Mouse (Mus musculus) embryonic facial prominence, embryonic 14.5 days (tissue): ENCODE results near the gene Hcrt. TPM values are rescaled to one million over a fixed set of nuclear protein-coding genes. Genes with fewer than 3 reads are reported as not detected.

Experiments
- ATAC-seq: fragments of 200-750 bp; cut with Nextera tagmentation; 2 replicates; pipeline ENCODE4 v1.8.0; 2017; ENCODE audit warnings: low read depth, moderate number of reproducible peaks, moderate TSS enrichment
- DNase-seq: peaks from one replicate; pipeline ENCODE4 v3.0.0-alpha.2; 2015; ENCODE audit warnings: low spot score
- H3K27ac ChIP-seq: fragments of 300-500 bp; sonication (generic); replicated peaks from 2 replicates; pipeline ENCODE4 v1.5.1; 2014; ENCODE audit warnings: low read depth, mild to moderate bottlenecking, low read length, moderate library complexity
- H3K27me3 ChIP-seq: fragments of 300-500 bp; sonication (generic); replicated peaks from 2 replicates; pipeline ENCODE4 v1.6.1; 2014; ENCODE audit warnings: low read length; ENCODE audit not compliant: control insufficient read depth, insufficient read depth
- H3K36me3 ChIP-seq: fragments of 300-500 bp; sonication (generic); 2 replicates; pipeline ENCODE4 v1.6.1; 2014; ENCODE audit warnings: low read length, mixed read lengths; ENCODE audit not compliant: control insufficient read depth, insufficient read depth
- H3K4me1 ChIP-seq: fragments of 300-500 bp; sonication (generic); 2 replicates; pipeline ENCODE4 v1.6.1; 2014; ENCODE audit warnings: antibody characterized with exemption, low read length; ENCODE audit not compliant: control insufficient read depth, insufficient read depth
- H3K4me2 ChIP-seq: fragments of 300-500 bp; sonication (generic); 2 replicates; pipeline ENCODE4 v1.6.1; 2014; ENCODE audit warnings: low read depth, mild to moderate bottlenecking, low read length, moderate library complexity, mixed read lengths
- H3K4me3 ChIP-seq: fragments of 300-500 bp; sonication (generic); 2 replicates; pipeline ENCODE4 v1.5.1; 2014; ENCODE audit warnings: low read depth, mild to moderate bottlenecking, low read length
- H3K9ac ChIP-seq: fragments of 300-500 bp; sonication (generic); 2 replicates; pipeline ENCODE4 v1.6.1; 2014; ENCODE audit warnings: low read depth, mild to moderate bottlenecking, low read length, moderate library complexity, mixed read lengths
- H3K9me3 ChIP-seq: fragments of 300-500 bp; sonication (generic); 2 replicates; pipeline ENCODE4 v1.6.1; 2016; ENCODE audit warnings: low read length; ENCODE audit not compliant: control insufficient read depth
- WGBS: fragments of 180-500 bp; shearing (Covaris S2); extraction: QIAGEN DNeasy Blood & Tissue Kit; methylation state at CpG from one replicate; pipeline ENCODE4 v1.1.7; 2014; 5-methylcytosine and 5-hydroxymethylcytosine counted together
- polyA plus RNA-seq: library from polyadenylated mRNA; unstranded; fragments of >200 nt; fragmentation: Nextera tagmentation; extraction: Ambion mirVana; gene quantifications from 2 replicates; pipeline ENCODE4 v1.2.1, GENCODE M21; 2014

The Hcrt gene
- polyA plus RNA-seq, 1 experiment from 2014 or later: not detected

GRCm38 (mm10) chr11:100718462-100718861 is 44.3 kb downstream of the Hcrt start:
- 87% methylated on average over 7 of the region's 7 CpGs for WGBS

DNA sequence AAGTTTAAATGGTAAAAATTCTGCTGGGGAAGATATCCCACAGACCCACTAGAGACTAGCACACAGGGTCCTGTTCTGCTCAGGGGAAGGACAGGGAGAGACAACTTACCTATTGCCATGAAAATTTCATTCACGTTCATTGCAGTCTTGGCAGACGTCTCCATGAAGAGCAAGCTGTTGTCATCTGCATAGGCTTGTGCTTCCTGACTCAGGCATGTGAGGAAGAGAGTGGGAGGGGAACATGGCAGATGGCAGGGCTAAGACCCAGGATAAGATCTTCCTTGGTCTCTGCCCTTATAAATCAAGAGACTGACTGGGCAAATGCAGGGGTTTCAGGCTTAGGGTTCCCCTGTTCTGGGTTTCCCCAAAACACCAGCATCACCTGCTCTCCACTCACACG is 46.1 kb downstream of the Hcrt start:
- 82% methylated on average over 3 of the region's 3 CpGs for WGBS
- peaks cover 47% of the 10 kb centered on the region for H3K36me3 ChIP-seq
- H3K9me3 ChIP-seq: no peaks in the 10 kb centered on the region
- no peak overlapping the region for H3K4me3 ChIP-seq
- H3K4me1 ChIP-seq: peaks cover 22% of the 10 kb centered on the region
- H3K9ac ChIP-seq: no peak overlapping the region
- ATAC-seq: no peak
- DNase-seq: no peak
- H3K4me2 ChIP-seq: no peak overlapping the region
- no peaks in the 10 kb centered on the region for H3K27me3 ChIP-seq
- H3K27ac ChIP-seq: no peak overlapping the region

More at GRCm38 (mm10) chr11:100718462-100718861, 44.3 kb downstream of the Hcrt start:
- Histone ChIP-seq H3K4me2 (no peak overlapping the region), H3K4me3 (no peak overlapping the region), H3K4me1 (peaks cover 10% of the 10 kb centered on the region), H3K27me3 (no peaks in the 10 kb centered on the region), H3K9ac (no peak overlapping the region), H3K27ac (peak overlapping the region; percentile 44; the same call in 1 of the 2 replicates), H3K9me3 (no peaks in the 10 kb centered on the region), H3K36me3 (peaks cover 47% of the 10 kb centered on the region)
- DNase-seq (peak; percentile 54), ATAC-seq (no peak)

DNA sequence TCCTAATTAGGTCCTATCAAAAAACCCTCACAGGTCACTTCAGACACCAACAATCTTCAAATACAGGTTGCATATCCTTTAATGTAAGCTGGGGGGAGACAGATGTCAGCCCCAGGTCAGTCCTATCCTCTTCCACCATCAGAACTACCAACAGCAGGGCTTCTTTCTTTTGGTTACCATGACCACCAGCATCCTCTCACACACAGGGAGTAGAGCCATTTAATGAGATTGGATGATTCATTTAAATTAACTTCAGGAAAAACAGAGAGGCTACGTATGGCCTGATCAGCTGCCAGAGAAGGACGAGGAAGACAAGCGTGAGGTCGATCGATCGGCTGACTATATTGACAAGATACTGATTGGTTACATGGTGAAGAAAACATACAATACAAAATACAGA is 47.8 kb downstream of the Hcrt start:
- Histone ChIP-seq H3K4me1 (peaks cover 26% of the 10 kb centered on the region), H3K4me3 (no peak overlapping the region), H3K9ac (no peak overlapping the region), H3K27ac (no peak overlapping the region), H3K9me3 (no peaks in the 10 kb centered on the region), H3K4me2 (no peak overlapping the region), H3K27me3 (no peaks in the 10 kb centered on the region), H3K36me3 (peaks cover 54% of the 10 kb centered on the region)
- DNase-seq: no peak
- ATAC-seq: no peak
- WGBS: 87% methylated on average over 6 of the region's 6 CpGs

- ATAC-seq: 0 out of 2 replicates have a peak, but pooled peaks have one; percentile 20
These were observed 48.2 kb downstream of the Hcrt start for GRCm38 (mm10) chr11:100714534-100714915.

DNA sequence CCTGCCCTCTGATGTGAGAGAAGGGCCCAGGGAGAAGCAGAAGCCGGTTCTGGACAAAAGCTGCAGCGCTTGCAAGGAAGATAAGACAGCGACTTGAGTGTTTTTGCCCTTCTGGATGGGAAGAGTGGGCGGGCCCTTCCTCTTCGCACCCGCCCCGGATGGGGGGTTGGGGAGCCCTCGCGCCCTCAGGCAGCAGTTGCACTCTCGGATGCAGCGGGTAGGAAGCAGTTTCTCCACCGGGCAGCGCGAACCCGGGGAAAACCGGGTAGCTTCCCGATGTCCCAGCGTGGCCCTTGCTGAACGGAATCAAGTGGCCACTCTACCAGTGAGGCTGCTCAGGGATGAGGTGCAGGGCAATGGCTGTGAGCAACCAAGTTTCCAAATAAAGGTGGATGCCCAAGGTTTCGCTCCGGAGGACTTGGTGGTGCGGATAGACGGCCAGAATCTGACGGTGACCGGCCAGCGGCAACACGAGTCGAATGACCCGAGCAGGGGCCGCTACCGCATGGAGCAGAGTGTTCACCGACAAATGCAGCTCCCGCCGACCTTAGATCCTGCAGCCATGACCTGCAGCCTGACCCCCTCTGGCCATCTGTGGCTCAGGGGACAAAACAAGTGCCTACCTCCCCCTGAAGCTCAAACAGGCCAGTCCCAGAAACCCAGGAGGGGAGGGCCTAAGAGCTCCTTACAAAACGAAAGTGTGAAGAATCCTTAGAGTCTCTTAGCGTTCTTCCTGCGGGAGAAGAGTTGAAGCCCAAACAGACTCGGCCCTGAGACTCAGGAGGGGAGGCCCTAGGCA is 48.8 kb downstream of the Hcrt start, which contains the start of gene Hspb9:
Gene Hspb9 (plus strand): TSS at position 116 of the 799 bp plus-strand sequence.
- Histone ChIP-seq H3K27ac (peak within 1 kb of the TSS; percentile 22), H3K4me1 (peaks cover 26% of the 10 kb centered on the region), H3K4me3 (peak within 1 kb of the TSS; percentile 99), H3K4me2 (peak within 1 kb of the TSS; percentile 73), H3K27me3 (no peaks in the 10 kb centered on the region), H3K36me3 (peaks cover 54% of the 10 kb centered on the region), H3K9me3 (no peaks in the 10 kb centered on the region), H3K9ac (peak within 1 kb of the TSS; percentile 59)
- WGBS: 9% methylated on average over 38 of the region's 38 CpGs
- peak; percentile 79 for DNase-seq
- no peak for ATAC-seq

More at GRCm38 (mm10) chr11:100714534-100714915, 48.2 kb downstream of the Hcrt start:
- Histone ChIP-seq H3K4me3 (peak overlapping the region; percentile 23; the same call in 1 of the 2 replicates), H3K27me3 (no peaks in the 10 kb centered on the region), H3K4me2 (peak overlapping the region; percentile 50), H3K27ac (peak overlapping the region; percentile 22), H3K36me3 (peaks cover 54% of the 10 kb centered on the region), H3K9ac (peak overlapping the region; percentile 59), H3K4me1 (peaks cover 26% of the 10 kb centered on the region), H3K9me3 (no peaks in the 10 kb centered on the region)
- peak; percentile 85 for DNase-seq
- 45% methylated on average over 6 of the region's 6 CpGs for WGBS

DNA sequence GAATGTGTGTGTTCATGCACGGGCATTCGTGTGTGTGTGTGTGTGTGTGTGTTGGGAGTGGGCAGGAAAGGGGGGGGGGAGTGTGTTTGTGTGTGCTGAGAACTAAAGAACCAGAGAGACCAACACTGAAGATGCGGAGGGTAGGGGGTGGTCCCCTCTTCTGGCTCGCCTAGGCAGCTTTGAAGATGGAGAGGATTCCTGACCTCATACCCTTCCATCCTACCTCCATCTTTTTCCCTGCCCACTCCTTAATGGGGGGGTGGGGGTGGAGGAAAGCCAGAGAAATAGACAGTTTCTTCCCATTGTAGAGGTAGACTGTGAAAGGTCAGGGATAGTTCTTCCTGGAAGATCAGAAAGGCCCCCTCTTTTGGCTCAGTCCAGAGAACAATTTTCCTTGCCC is 49.6 kb downstream of the Hcrt start:
- 56% methylated on average over 4 of the region's 4 CpGs for WGBS

GRCm38 (mm10) chr11:100711783-100712615 is 50.7 kb downstream of the Hcrt start, which contains the start of gene Kat2a:
Kat2a (minus strand) TSS chr11:100712465.
- Histone ChIP-seq H3K9me3 (no peaks in the 10 kb centered on the region), H3K27ac (peak within 1 kb of the TSS; percentile 76), H3K27me3 (no peaks in the 10 kb centered on the region), H3K4me3 (peak within 1 kb of the TSS; percentile 99), H3K4me2 (peak within 1 kb of the TSS; percentile 73), H3K4me1 (peaks cover 26% of the 10 kb centered on the region), H3K36me3 (peaks cover 55% of the 10 kb centered on the region), H3K9ac (peak within 1 kb of the TSS; percentile 96)
- ATAC-seq (peak; percentile 94), DNase-seq (peak; percentile 94)
- WGBS: 1% methylated on average over 30 of the region's 48 CpGs

More for the DNA sequence above, 49.6 kb downstream of the Hcrt start:
- no peaks in the 10 kb centered on the region for H3K27me3 ChIP-seq
- H3K9ac ChIP-seq: peak overlapping the region; percentile 59; the same call in 1 of the 2 replicates
- H3K4me1 ChIP-seq: peaks cover 26% of the 10 kb centered on the region
- DNase-seq (no peak), ATAC-seq (no peak)
- 0 out of 2 replicates have a peak overlapping the region, but pooled peaks have one; percentile 22 for H3K27ac ChIP-seq
- peaks cover 54% of the 10 kb centered on the region for H3K36me3 ChIP-seq
- H3K4me3 ChIP-seq: peak overlapping the region; percentile 23; the same call in 1 of the 2 replicates
- peak overlapping the region; percentile 73 for H3K4me2 ChIP-seq
- H3K9me3 ChIP-seq: no peaks in the 10 kb centered on the region
